Mouse (Mus musculus) effector memory CD4-positive, alpha-beta T cell, adult 5 months (primary cell): ENCODE data around the gene Mdn1. TPM values are rescaled to one million over a fixed set of nuclear protein-coding genes. Genes with fewer than 3 reads are reported as not detected.

Experiments
- polyA plus RNA-seq: library from polyadenylated mRNA; unstranded; fragments of 100-300 nt; shearing (Covaris generic); gene quantifications from one replicate; pipeline ENCODE4 v1.2.1, GENCODE M21; 2017

Gene Mdn1
- 38.9 TPM for polyA plus RNA-seq

GRCm38 (mm10) chr4:32656918-32657662 lies at the start of gene Mdn1:
Gene Mdn1 (plus strand): TSS chr4:32657119.

GRCm38 (mm10) chr4:32615034-32615881 lies 41.7 kb upstream of the Mdn1 start, which contains the start of gene Casp8ap2:
Gene Casp8ap2 (plus strand): TSS chr4:32615451.

GRCm38 (mm10) chr4:32799966-32800576 lies 143.2 kb downstream of the Mdn1 start, which contains the start of gene Lyrm2:
Gene Lyrm2 (plus strand): TSS chr4:32800253.

Other genes starting within 250 kb of the Mdn1 start
- gene Gja10, start 54.4 kb upstream of the Mdn1 start, polyA plus RNA-seq = not detected
- 38.8 TPM for gene Casp8ap2, start 41.7 kb upstream of the Mdn1 start, polyA plus RNA-seq
- 29.3 TPM for gene Lyrm2, start 143.1 kb downstream of the Mdn1 start, polyA plus RNA-seq